Mouse (Mus musculus) midbrain, embryonic 13.5 days (tissue): Measurements from ENCODE around the gene Naaa. TPM values are rescaled to one million over a fixed set of nuclear protein-coding genes. Genes with fewer than 3 reads are reported as not detected.

Experiments used
- ATAC-seq: fragments of 200-750 bp; cut with Nextera tagmentation; 2 replicates; pipeline ENCODE4 v1.8.0; 2017; ENCODE audit warnings: mild to moderate bottlenecking, moderate TSS enrichment, moderate library complexity
- H3K27ac ChIP-seq: fragments of 300-500 bp; sonication (generic); 2 replicates; pipeline ENCODE4 v1.5.1; 2015; ENCODE audit warnings: inconsistent platforms, mild to moderate bottlenecking, moderate library complexity
- H3K27me3 ChIP-seq: fragments of 300-500 bp; sonication (generic); 2 replicates; pipeline ENCODE4 v1.6.1; 2015; ENCODE audit warnings: mild to moderate bottlenecking, inconsistent platforms
- H3K36me3 ChIP-seq: fragments of 300-500 bp; sonication (generic); 2 replicates; pipeline ENCODE4 v1.6.1; 2015; ENCODE audit warnings: mild to moderate bottlenecking, inconsistent platforms
- H3K4me1 ChIP-seq: fragments of 300-500 bp; sonication (generic); replicated peaks from 2 replicates; pipeline ENCODE4 v1.6.1; 2015; ENCODE audit warnings: inconsistent platforms
- H3K4me2 ChIP-seq: fragments of 300-500 bp; sonication (generic); replicated peaks from 2 replicates; pipeline ENCODE4 v1.6.1; 2015; ENCODE audit warnings: moderate library complexity, mild to moderate bottlenecking, inconsistent platforms
- H3K4me3 ChIP-seq: fragments of 300-500 bp; sonication (generic); replicated peaks from 2 replicates; pipeline ENCODE4 v1.5.1; 2015; ENCODE audit warnings: mild to moderate bottlenecking, inconsistent platforms
- H3K9ac ChIP-seq: fragments of 300-500 bp; sonication (generic); replicated peaks from 2 replicates; pipeline ENCODE4 v1.6.1; 2015; ENCODE audit warnings: mild to moderate bottlenecking, inconsistent platforms
- H3K9me3 ChIP-seq: fragments of 300-500 bp; sonication (generic); 2 replicates; pipeline ENCODE4 v1.6.1; 2016; ENCODE audit warnings: mild to moderate bottlenecking, inconsistent platforms
- WGBS: fragments of 180-500 bp; shearing (Covaris S2); methylation state at CpG from one replicate; pipeline ENCODE4 v1.1.7; 2015; 5-methylcytosine and 5-hydroxymethylcytosine counted together
- polyA plus RNA-seq: library from polyadenylated mRNA; unstranded; fragments of >200 nt; fragmentation: Nextera tagmentation; extraction: Ambion mirVana; gene quantifications from 2 replicates; pipeline ENCODE4 v1.2.1, GENCODE M21; 2015

Naaa gene
- polyA plus RNA-seq, 1 experiment from 2014 or later, result 10.4 TPM

- Histone ChIP-seq H3K4me2 (peak overlapping the region; percentile 39), H3K27me3 (peaks cover 4% of the 10 kb centered on the region; the same call in 1 of the 2 replicates), H3K4me1 (peaks cover 13% of the 10 kb centered on the region), H3K9me3 (no peaks in the 10 kb centered on the region), H3K27ac (no peak overlapping the region), H3K36me3 (no peaks in the 10 kb centered on the region), H3K9ac (no peak overlapping the region; the same call in 1 of the 2 replicates), H3K4me3 (peak overlapping the region; percentile 18; the same call in 1 of the 2 replicates)
- 20% methylated on average over 18 of the region's 18 CpGs for WGBS
- peak; percentile 77 for ATAC-seq
Measured at GRCm38 (mm10) chr5:92252797-92253343, 25.1 kb downstream of the Naaa start.

- Histone ChIP-seq H3K9ac (no peak overlapping the region), H3K4me3 (no peak overlapping the region), H3K4me1 (peaks cover 13% of the 10 kb centered on the region), H3K36me3 (no peaks in the 10 kb centered on the region), H3K9me3 (no peaks in the 10 kb centered on the region), H3K27me3 (peaks cover 4% of the 10 kb centered on the region; the same call in 1 of the 2 replicates), H3K27ac (no peak overlapping the region), H3K4me2 (no peak overlapping the region)
- WGBS, result 93% methylated on average over 6 of the region's 6 CpGs
- no peak for ATAC-seq
Measured at GRCm38 (mm10) chr5:92252031-92252430, 25.9 kb downstream of the Naaa start.

GRCm38 (mm10) chr5:92248614-92249013 lies 29.4 kb downstream of the Naaa start:
- H3K9me3 ChIP-seq, result no peaks in the 10 kb centered on the region
- no peaks in the 10 kb centered on the region for H3K27me3 ChIP-seq
- H3K27ac ChIP-seq, result no peak overlapping the region
- no peak overlapping the region for H3K4me3 ChIP-seq
- no peak for ATAC-seq
- H3K9ac ChIP-seq, result no peak overlapping the region
- 0 out of 2 replicates have a peak, but pooled peaks cover 6% of the 10 kb centered on the region for H3K4me1 ChIP-seq
- WGBS, result 90% methylated on average over 11 of the region's 11 CpGs
- H3K36me3 ChIP-seq, result no peaks in the 10 kb centered on the region
- H3K4me2 ChIP-seq, result no peak overlapping the region

- Histone ChIP-seq H3K4me2 (no peak overlapping the region), H3K4me1 (no peaks in the 10 kb centered on the region), H3K36me3 (no peaks in the 10 kb centered on the region), H3K9ac (no peak overlapping the region), H3K4me3 (no peak overlapping the region), H3K9me3 (no peaks in the 10 kb centered on the region), H3K27ac (no peak overlapping the region), H3K27me3 (no peaks in the 10 kb centered on the region)
- WGBS, result 92% methylated on average over 9 of the region's 9 CpGs
- ATAC-seq, result no peak
Measured at GRCm38 (mm10) chr5:92245483-92245882, 32.5 kb downstream of the Naaa start.

GRCm38 (mm10) chr5:92244900-92245299 lies 33.1 kb downstream of the Naaa start:
- 96% methylated on average over 2 of the region's 2 CpGs for WGBS
- H3K9ac ChIP-seq, result no peak overlapping the region
- H3K27me3 ChIP-seq, result no peaks in the 10 kb centered on the region
- ATAC-seq, result no peak
- no peak overlapping the region for H3K4me3 ChIP-seq
- H3K4me2 ChIP-seq, result no peak overlapping the region
- no peaks in the 10 kb centered on the region for H3K9me3 ChIP-seq
- H3K27ac ChIP-seq, result no peak overlapping the region
- H3K4me1 ChIP-seq, result no peaks in the 10 kb centered on the region
- no peaks in the 10 kb centered on the region for H3K36me3 ChIP-seq

GRCm38 (mm10) chr5:92240769-92241168 lies 37.2 kb downstream of the Naaa start:
- Histone ChIP-seq H3K4me2 (no peak overlapping the region), H3K36me3 (no peaks in the 10 kb centered on the region), H3K9me3 (no peaks in the 10 kb centered on the region), H3K27ac (no peak overlapping the region), H3K27me3 (0 out of 2 replicates have a peak, but pooled peaks cover 3% of the 10 kb centered on the region), H3K9ac (no peak overlapping the region), H3K4me1 (no peaks in the 10 kb centered on the region), H3K4me3 (no peak overlapping the region)
- 90% methylated on average over 12 of the region's 12 CpGs for WGBS
- ATAC-seq, result no peak

GRCm38 (mm10) chr5:92239333-92240232 lies 38.4 kb downstream of the Naaa start:
- Histone ChIP-seq H3K36me3 (no peaks in the 10 kb centered on the region), H3K4me1 (no peaks in the 10 kb centered on the region), H3K27me3 (0 out of 2 replicates have a peak, but pooled peaks cover 3% of the 10 kb centered on the region), H3K27ac (no peak overlapping the region), H3K4me3 (no peak overlapping the region), H3K4me2 (peak overlapping the region; percentile 21), H3K9ac (no peak overlapping the region), H3K9me3 (no peaks in the 10 kb centered on the region)
- 42% methylated on average over 29 of the region's 29 CpGs for WGBS
- ATAC-seq, result peak; percentile 79

- 0 out of 2 replicates have a peak, but pooled peaks cover 3% of the 10 kb centered on the region for H3K27me3 ChIP-seq
- no peak overlapping the region for H3K9ac ChIP-seq
- H3K36me3 ChIP-seq, result no peaks in the 10 kb centered on the region
- H3K4me3 ChIP-seq, result no peak overlapping the region
- 80% methylated on average over 5 of the region's 5 CpGs for WGBS
- no peak overlapping the region for H3K27ac ChIP-seq
- H3K4me1 ChIP-seq, result no peaks in the 10 kb centered on the region
- no peak overlapping the region for H3K4me2 ChIP-seq
- ATAC-seq, result no peak
- no peaks in the 10 kb centered on the region for H3K9me3 ChIP-seq
Measured at GRCm38 (mm10) chr5:92234939-92235557, 42.9 kb downstream of the Naaa start.

GRCm38 (mm10) chr5:92233366-92233765 lies 44.6 kb downstream of the Naaa start:
- ATAC-seq, result no peak
- Histone ChIP-seq H3K4me2 (no peak overlapping the region), H3K36me3 (no peaks in the 10 kb centered on the region), H3K27ac (no peak overlapping the region), H3K4me3 (no peak overlapping the region), H3K9me3 (no peaks in the 10 kb centered on the region), H3K9ac (no peak overlapping the region), H3K4me1 (no peaks in the 10 kb centered on the region), H3K27me3 (no peaks in the 10 kb centered on the region)
- WGBS, result 89% methylated on average over 4 of the region's 4 CpGs

- WGBS, result 86% methylated on average over 10 of the region's 10 CpGs
- Histone ChIP-seq H3K9me3 (no peaks in the 10 kb centered on the region), H3K4me1 (no peaks in the 10 kb centered on the region), H3K4me3 (no peak overlapping the region), H3K27me3 (no peaks in the 10 kb centered on the region), H3K27ac (no peak overlapping the region), H3K4me2 (no peak overlapping the region), H3K9ac (no peak overlapping the region), H3K36me3 (no peaks in the 10 kb centered on the region)
- no peak for ATAC-seq
Measured at GRCm38 (mm10) chr5:92231836-92232235, 46.1 kb downstream of the Naaa start.

- Histone ChIP-seq H3K36me3 (no peaks in the 10 kb centered on the region), H3K4me2 (no peak overlapping the region), H3K9me3 (no peaks in the 10 kb centered on the region), H3K9ac (no peak overlapping the region), H3K27ac (no peak overlapping the region), H3K27me3 (no peaks in the 10 kb centered on the region), H3K4me3 (no peak overlapping the region), H3K4me1 (no peaks in the 10 kb centered on the region)
- WGBS, result 82% methylated on average over 11 of the region's 11 CpGs
- no peak for ATAC-seq
Measured at GRCm38 (mm10) chr5:92230306-92230705, 47.7 kb downstream of the Naaa start.

- no peak overlapping the region for H3K4me3 ChIP-seq
- WGBS, result 92% methylated on average over 3 of the region's 3 CpGs
- H3K9ac ChIP-seq, result no peak overlapping the region
- H3K4me1 ChIP-seq, result no peaks in the 10 kb centered on the region
- no peak for ATAC-seq
- no peaks in the 10 kb centered on the region for H3K36me3 ChIP-seq
- no peaks in the 10 kb centered on the region for H3K9me3 ChIP-seq
- H3K27me3 ChIP-seq, result no peaks in the 10 kb centered on the region
- H3K4me2 ChIP-seq, result no peak overlapping the region
- no peak overlapping the region for H3K27ac ChIP-seq
Measured at GRCm38 (mm10) chr5:92229514-92229913, 48.5 kb downstream of the Naaa start.
